Mouse (Mus musculus) leukemia stem cell, adult 10-12 weeks (primary cell): Measurements from ENCODE around the gene 4930502E18Rik. TPM values are rescaled to one million over a fixed set of nuclear protein-coding genes. Genes with fewer than 3 reads are reported as not detected.

Experiments
- polyA plus RNA-seq: library from polyadenylated mRNA; stranded (reverse); fragments of >175 nt; gene quantifications from 2 replicates; pipeline ENCODE4 v1.2.3, GENCODE M21; 2012; ENCODE audit warnings: low replicate concordance

Gene 4930502E18Rik
- polyA plus RNA-seq: not detected in 2 replicates

GRCm38 (mm10) chrX:53724596-53724995 is at the start of gene 4930502E18Rik:
Gene 4930502E18Rik, plus strand, starts transcription at chrX:53724826.

GRCm38 (mm10) chrX:53757736-53758135 is 33.1 kb downstream of the 4930502E18Rik start, which contains the start of gene 1700013H16Rik:
Gene 1700013H16Rik, minus strand, starts transcription at chrX:53757831.

GRCm38 (mm10) chrX:53776276-53776675 is 51.6 kb downstream of the 4930502E18Rik start, which contains the start of gene Zfp36l3:
Gene Zfp36l3, minus strand, starts transcription at chrX:53776394.

Other genes starting within 250 kb of the 4930502E18Rik start
- not detected in 2 replicates for gene Rtl8c, start 116.8 kb upstream of the 4930502E18Rik start, polyA plus RNA-seq
- gene Gm14597, start 115.8 kb upstream of the 4930502E18Rik start, polyA plus RNA-seq: not detected in 2 replicates
- 1.3 and 10.6 TPM in 2 replicates for gene Rtl8a, start 81.1 kb upstream of the 4930502E18Rik start, polyA plus RNA-seq
- 8.5 and 19.0 TPM in 2 replicates for gene Rtl8b, start 54.4 kb upstream of the 4930502E18Rik start, polyA plus RNA-seq
- gene 1700013H16Rik, start 33.0 kb downstream of the 4930502E18Rik start, polyA plus RNA-seq: not detected in 2 replicates
- 0.11 TPM in 1 of 2 replicates, not detected in the other for gene Zfp36l3, start 51.6 kb downstream of the 4930502E18Rik start, polyA plus RNA-seq
- not detected in 2 replicates for gene Xlr, start 72.9 kb downstream of the 4930502E18Rik start, polyA plus RNA-seq